12 mouse cellular contexts compared by ENCODE assay signal in the genomic region with DNA sequence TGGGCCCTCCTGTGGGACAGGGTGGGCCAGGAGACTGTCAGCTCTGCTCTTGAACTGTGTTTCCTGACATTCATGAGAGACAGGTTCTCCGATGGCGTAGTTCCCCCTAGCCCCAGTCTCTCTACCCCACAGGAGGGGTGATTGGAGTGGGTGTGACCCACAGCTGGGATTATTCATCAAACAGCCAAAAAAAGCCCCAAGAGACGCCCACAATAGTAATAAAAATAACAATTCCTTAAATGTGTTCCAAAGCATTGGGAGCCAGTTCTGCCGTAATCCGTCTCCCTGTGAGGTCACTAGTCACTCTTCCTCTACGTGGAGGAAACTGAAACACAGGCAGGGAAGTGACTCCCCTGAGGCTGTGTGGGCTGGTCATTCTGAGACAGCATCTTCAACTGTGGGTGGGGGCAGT. TPM values are rescaled to one million over a fixed set of nuclear protein-coding genes. Genes with fewer than 3 reads are reported as not detected.
DNase-seq lines count a peak whose midpoint lies in the region; ATAC-seq and TF ChIP-seq lines count a peak whose summit lies in the region.
"Had no signal": no experiment of that assay in that cellular context is flagged by ENCODE, and none has a peak within 500 bp of the region (broad histone marks: within the 10 kb centered on the region; RNA-seq: fewer than 3 reads in every experiment).

No protein-coding gene starts in this region.

- no peaks in the 10 kb centered on the region for H3K27me3 ChIP-seq in hindbrain, embryonic 11.5 days (ENCODE audit: control insufficient read depth, insufficient read depth, low read length)
- H3K27me3 ChIP-seq: heart, embryonic 15.5 days had no signal

- peak; percentile 59 for DNase-seq in gastrocnemius, adult 2 months
- no peak for DNase-seq in gastrocnemius, postnatal 4 days (ENCODE audit: low spot score in 2 of 2)
- DNase-seq in NIH3T3 (ENCODE audit: low read depth): peak; percentile 70
- DNase-seq in heart, adult 9 months (ENCODE audit: low spot score in 2 of 2): peak; percentile 84 to 85
- peak; percentile 57 for DNase-seq in kidney, postnatal 14 days
- DNase-seq in layer of hippocampus, postnatal 14 days (ENCODE audit: low spot score in 2 of 2): no peak
- DNase-seq in cerebellum, postnatal 25 days: no peak
- no peak for DNase-seq in hindbrain, embryonic 11.5 days (ENCODE audit: low spot score)
- DNase-seq: retina, postnatal 1 day; thymus, adult 18-20 months had no signal

- no peaks in the 10 kb centered on the region for H3K9me3 ChIP-seq in hindbrain, embryonic 11.5 days (ENCODE audit: control insufficient read depth, low read length)
- H3K9me3 ChIP-seq: heart, embryonic 15.5 days had no signal

- WGBS in hindbrain, embryonic 11.5 days: 82% methylated on average over 6 of the region's 6 CpGs

- no peaks in the 10 kb centered on the region for H3K36me3 ChIP-seq in hindbrain, embryonic 11.5 days (ENCODE audit: control insufficient read depth, insufficient read depth, low read length)
- H3K36me3 ChIP-seq: heart, embryonic 15.5 days had no signal

- TF ChIP-seq CTCF in gastrocnemius, adult 2 months (IDR thresholded peaks at IDR 0.05): no peak

- peaks cover 5% of the 10 kb centered on the region; the same call in 1 of the 2 replicates for H3K4me1 ChIP-seq in hindbrain, embryonic 11.5 days (replicated peaks; ENCODE audit: control insufficient read depth, insufficient read depth, low read length)

- H3K4me2 ChIP-seq in hindbrain, embryonic 11.5 days (replicated peaks; ENCODE audit: low read depth, low read length): no peak overlapping the region
- H3K4me2 ChIP-seq: heart, embryonic 15.5 days had no signal

- peak overlapping the region; percentile 64 for H3K27ac ChIP-seq in gastrocnemius, adult 2 months
- H3K27ac ChIP-seq in hindbrain, embryonic 11.5 days (ENCODE audit: low read depth, low read length): no peak overlapping the region
- H3K27ac ChIP-seq: heart, embryonic 15.5 days; macrophage had no signal

- H3K4me3 ChIP-seq in gastrocnemius, adult 2 months: no peak overlapping the region
- H3K4me3 ChIP-seq in hindbrain, embryonic 11.5 days (ENCODE audit: low read depth, low read length): no peak overlapping the region
- H3K4me3 ChIP-seq: heart, embryonic 15.5 days had no signal

- intact Hi-C loops in gastrocnemius, adult 2 months (cut with DNase I): no loop called here

- ATAC-seq in hindbrain, embryonic 11.5 days (ENCODE audit: low FRiP score): no peak

- no peak overlapping the region for H3K9ac ChIP-seq in hindbrain, embryonic 11.5 days (ENCODE audit: low read depth, low read length)
- H3K9ac ChIP-seq: heart, embryonic 15.5 days had no signal

RNA-seq across cellular contexts. Expression of gene Lrrc32, which starts 53.7 kb away (rescaled TPM):
- total RNA-seq in gastrocnemius, adult 2 months (2021): 1 to 10 TPM; 3.7 to 4.6 TPM
- 10 to 100 TPM; 12.8 to 14.6 TPM for total RNA-seq in gastrocnemius, postnatal 4 days (2021)
- 1 to 10 TPM; 1.9 to 3.2 TPM for total RNA-seq in layer of hippocampus, postnatal 14 days (2021)
- polyA plus RNA-seq in hindbrain, embryonic 11.5 days (2014; fragmentation: Nextera tagmentation; extraction: Ambion mirVana): 3.1 and 3.3 TPM in 2 replicates

Comparison
In these comparisons a context has a peak if more than half of its experiments do, and no peak if none do; other contexts are left out.
1. DNase-seq: peak in gastrocnemius, adult 2 months (single experiment), NIH3T3 (single experiment), heart, adult 9 months (2 of 2) and kidney, postnatal 14 days (single experiment); none in gastrocnemius, postnatal 4 days (0 of 2), layer of hippocampus, postnatal 14 days (0 of 2), cerebellum, postnatal 25 days (0 of 2) and hindbrain, embryonic 11.5 days (single experiment).